Mouse (Mus musculus) hematopoietic stem cell, adult 5-6 weeks (primary cell): ENCODE results near the gene Prkag2. TPM values are rescaled to one million over a fixed set of nuclear protein-coding genes. Genes with fewer than 3 reads are reported as not detected.

Source experiments
- ATAC-seq, 2 experiments: fragments of 125-278 bp in 1 of 2; replicated peaks in 1 of 2; 2 replicates each; pipeline ENCODE4 v1.8.0; 2016 to 2017; ENCODE audit warnings: inconsistent platforms in 2 of 2, mild to moderate bottlenecking in 2 of 2, moderate number of reproducible peaks in 2 of 2, low read depth in 1 of 2, moderate TSS enrichment in 1 of 2; ENCODE audit not compliant: low FRiP score in 2 of 2, poor library complexity in 2 of 2, severe bottlenecking in 2 of 2, insufficient read depth in 1 of 2, low TSS enrichment in 1 of 2
- total RNA-seq: library from RNA; stranded (forward); fragments of 172-1452, 232-1000 nt; gene quantifications from 2 replicates; pipeline ENCODE4 v1.2.3, GENCODE M21; 2017

Gene Prkag2
- total RNA-seq, 1 experiment from 2014 or later = 75.0 TPM

- ATAC-seq = 0 out of 4 replicates have a peak, but pooled peaks of 1 of the 2 experiments have one; percentile 14
These were observed 70.2 kb downstream of the Prkag2 start for GRCm38 (mm10) chr5:25030276-25030681.

- ATAC-seq = no peak
These were observed 72.8 kb downstream of the Prkag2 start for GRCm38 (mm10) chr5:25027673-25028072.

- ATAC-seq = no peak
These were observed 75.0 kb downstream of the Prkag2 start for GRCm38 (mm10) chr5:25025309-25026019.

GRCm38 (mm10) chr5:25022904-25023303 lies 77.5 kb downstream of the Prkag2 start:
- ATAC-seq = peak; percentile 35 to 37; a peak in 1 of 4 replicates

GRCm38 (mm10) chr5:25019221-25019620 lies 81.2 kb downstream of the Prkag2 start:
- ATAC-seq = no peak

GRCm38 (mm10) chr5:25012134-25012533 lies 88.3 kb downstream of the Prkag2 start:
- ATAC-seq = no peak

- peak; percentile 44 to 56 for ATAC-seq
These were observed 89.4 kb downstream of the Prkag2 start for GRCm38 (mm10) chr5:25011019-25011485.

- peak; percentile 70 to 75 for ATAC-seq
These were observed 90.0 kb downstream of the Prkag2 start for GRCm38 (mm10) chr5:25010438-25010892.

- no peak for ATAC-seq
These were observed 90.7 kb downstream of the Prkag2 start for GRCm38 (mm10) chr5:25009770-25010169.

- ATAC-seq = no peak
These were observed 91.5 kb downstream of the Prkag2 start for GRCm38 (mm10) chr5:25008966-25009365.

GRCm38 (mm10) chr5:25006848-25007247 lies 93.6 kb downstream of the Prkag2 start:
- ATAC-seq = peak; percentile 54

- peak; percentile 49 to 60 for ATAC-seq
These were observed 94.8 kb downstream of the Prkag2 start for GRCm38 (mm10) chr5:25005532-25006129.

- no peak for ATAC-seq
These were observed 99.0 kb downstream of the Prkag2 start for GRCm38 (mm10) chr5:25001391-25001794.

- ATAC-seq = peak; percentile 19 to 25; a peak in 2 of 4 replicates
These were observed 101.1 kb downstream of the Prkag2 start for GRCm38 (mm10) chr5:24999351-24999750.

- peak; percentile 64 to 65 for ATAC-seq
These were observed 104.8 kb downstream of the Prkag2 start for GRCm38 (mm10) chr5:24995576-24996100.

GRCm38 (mm10) chr5:24993190-24993589 lies 107.3 kb downstream of the Prkag2 start:
- ATAC-seq = peak; percentile 46 to 50

- ATAC-seq = no peak
These were observed 108.9 kb downstream of the Prkag2 start for GRCm38 (mm10) chr5:24991575-24991974.

GRCm38 (mm10) chr5:24990460-24990859 lies 110.0 kb downstream of the Prkag2 start:
- ATAC-seq = no peak
